In genomic region chr6:7441725-7442124, GRCm38 (mm10) we compare ENCODE assay signal across 18 mouse cellular contexts.
DNase-seq lines count a peak whose midpoint lies in the region; ATAC-seq and TF ChIP-seq lines count a peak whose summit lies in the region.
"Had no signal": no experiment of that assay in that cellular context is flagged by ENCODE, and none has a peak within 500 bp of the region (broad histone marks: within the 10 kb centered on the region; RNA-seq: fewer than 3 reads in every experiment).

No protein-coding gene starts in this region.

- in situ Hi-C loops in ES-E14 (cut with MboI; ENCODE audit: low sequenced_read_pairs in 2 of 2, unreplicated experiment in 2 of 2): no loop called here

- H3K9ac ChIP-seq in midbrain, embryonic 13.5 days (replicated peaks): no peak overlapping the region
- H3K9ac ChIP-seq in midbrain, embryonic 15.5 days: no peak overlapping the region
- no peak overlapping the region for H3K9ac ChIP-seq in ES-E14 (ENCODE audit: insufficient read depth, low read depth, low read length, poor library complexity, severe bottlenecking)
- no peak overlapping the region for H3K9ac ChIP-seq in forebrain, embryonic 13.5 days
- H3K9ac ChIP-seq: embryonic facial prominence, embryonic 12.5 days had no signal

- ATAC-seq in midbrain, embryonic 13.5 days: 0 out of 2 replicates have a peak, but pooled peaks have one; percentile 20
- ATAC-seq in midbrain, embryonic 15.5 days (replicated peaks): no peak
- ATAC-seq in forebrain, embryonic 13.5 days: no peak
- ATAC-seq: forebrain, embryonic 14.5 days; forebrain, embryonic 16.5 days had no signal

- DNase-seq in ES-E14 (ENCODE audit: low read depth, low spot score) (peak; percentile 65), ZHBTc4 (ENCODE audit: low read depth, low spot score) (peak; percentile 80)
- DNase-seq in ovary, adult 18-20 months (ENCODE audit: low spot score): no peak
- DNase-seq: adrenal gland, adult 2 months; adrenal gland, postnatal 10 days; adrenal gland, postnatal 25 days; cerebellum, adult 11 months; cerebellum, adult 18-20 months; cerebellum, adult 8-10 months; cerebellum, adult 9-11 months; cerebellum, postnatal 25 days had no signal

- H3K9me3 ChIP-seq in midbrain, embryonic 13.5 days: no peaks in the 10 kb centered on the region
- no peaks in the 10 kb centered on the region for H3K9me3 ChIP-seq in midbrain, embryonic 15.5 days
- no peaks in the 10 kb centered on the region for H3K9me3 ChIP-seq in ES-E14 (ENCODE audit: control insufficient read depth, insufficient read depth, low read depth, low read length)
- H3K9me3 ChIP-seq in forebrain, embryonic 13.5 days (replicated peaks): no peaks in the 10 kb centered on the region
- H3K9me3 ChIP-seq: embryonic facial prominence, embryonic 10.5 days; embryonic facial prominence, embryonic 12.5 days had no signal

- no peak overlapping the region for H3K27ac ChIP-seq in midbrain, embryonic 13.5 days
- no peak overlapping the region for H3K27ac ChIP-seq in midbrain, embryonic 15.5 days
- no peak overlapping the region for H3K27ac ChIP-seq in ES-E14 (ENCODE audit: insufficient read depth, low read depth, low read length, poor library complexity, severe bottlenecking)
- H3K27ac ChIP-seq in forebrain, embryonic 13.5 days: no peak overlapping the region
- H3K27ac ChIP-seq: embryonic facial prominence, embryonic 10.5 days; embryonic facial prominence, embryonic 12.5 days had no signal

- no peaks in the 10 kb centered on the region for H3K36me3 ChIP-seq in midbrain, embryonic 13.5 days
- H3K36me3 ChIP-seq in midbrain, embryonic 15.5 days (replicated peaks): no peaks in the 10 kb centered on the region
- no peaks in the 10 kb centered on the region for H3K36me3 ChIP-seq in ES-E14 (ENCODE audit: control insufficient read depth, insufficient read depth, low read length, poor library complexity, severe bottlenecking)
- no peaks in the 10 kb centered on the region for H3K36me3 ChIP-seq in forebrain, embryonic 13.5 days (ENCODE audit: poor library complexity, severe bottlenecking)
- H3K36me3 ChIP-seq: embryonic facial prominence, embryonic 10.5 days; embryonic facial prominence, embryonic 12.5 days had no signal

- no peaks in the 10 kb centered on the region for H3K27me3 ChIP-seq in midbrain, embryonic 13.5 days
- no peaks in the 10 kb centered on the region for H3K27me3 ChIP-seq in midbrain, embryonic 15.5 days (replicated peaks)
- no peaks in the 10 kb centered on the region for H3K27me3 ChIP-seq in forebrain, embryonic 13.5 days
- H3K27me3 ChIP-seq: embryonic facial prominence, embryonic 12.5 days had no signal

- 52% methylated on average over 3 of the region's 3 CpGs for WGBS in midbrain, embryonic 13.5 days
- WGBS in midbrain, embryonic 15.5 days: 47% methylated on average over 3 of the region's 3 CpGs
- 35% methylated on average over 3 of the region's 3 CpGs for WGBS in forebrain, embryonic 13.5 days

- H3K4me2 ChIP-seq in midbrain, embryonic 13.5 days (replicated peaks): no peak overlapping the region
- H3K4me2 ChIP-seq in midbrain, embryonic 15.5 days: no peak overlapping the region
- H3K4me2 ChIP-seq in forebrain, embryonic 13.5 days: no peak overlapping the region
- H3K4me2 ChIP-seq: embryonic facial prominence, embryonic 12.5 days had no signal

- no peak overlapping the region for H3K4me3 ChIP-seq in midbrain, embryonic 13.5 days (replicated peaks)
- H3K4me3 ChIP-seq in midbrain, embryonic 15.5 days: no peak overlapping the region
- H3K4me3 ChIP-seq in ES-E14 (ENCODE audit: insufficient read depth in 1 of 2, low read depth in 1 of 2, low read length in 2 of 2, poor library complexity in 1 of 2, severe bottlenecking in 1 of 2): no peak overlapping the region
- H3K4me3 ChIP-seq in forebrain, embryonic 13.5 days: no peak overlapping the region
- H3K4me3 ChIP-seq: embryonic facial prominence, embryonic 10.5 days; embryonic facial prominence, embryonic 12.5 days had no signal

- no peaks in the 10 kb centered on the region for H3K4me1 ChIP-seq in midbrain, embryonic 13.5 days (replicated peaks)
- H3K4me1 ChIP-seq in midbrain, embryonic 15.5 days: no peaks in the 10 kb centered on the region
- peaks cover 0 to 2% of the 10 kb centered on the region in 2 experiments; a peak in 2 of 4 replicates for H3K4me1 ChIP-seq in ES-E14 (ENCODE audit: control insufficient read depth in 2 of 2, insufficient read depth in 2 of 2, low read length in 2 of 2, poor library complexity in 1 of 2)
- no peaks in the 10 kb centered on the region for H3K4me1 ChIP-seq in forebrain, embryonic 13.5 days
- H3K4me1 ChIP-seq: embryonic facial prominence, embryonic 10.5 days; embryonic facial prominence, embryonic 12.5 days had no signal

TF ChIP-seq in ES-E14, 5 proteins besides CTCF, POLR2A, EP300 and RAD21:
- TF ChIP-seq ZC3H11A (IDR thresholded peaks at IDR 0.05; ENCODE audit: borderline replicate concordance, low read depth, low read length) (no peak), MAFK (IDR thresholded peaks at IDR 0.05; ENCODE audit: insufficient read depth, low read depth, low read length) (no peak), CHD2 (IDR thresholded peaks at IDR 0.05; ENCODE audit: low read depth, low read length) (no peak), HCFC1 (IDR thresholded peaks at IDR 0.05; ENCODE audit: borderline replicate concordance, insufficient read depth, low read length) (no peak), ZNF384 (IDR thresholded peaks at IDR 0.05; ENCODE audit: low read depth, low read length) (no peak)
